Mouse (Mus musculus) neural tube, embryonic 12.5 days (tissue): Measurements from ENCODE around the gene Ethe1. TPM values are rescaled to one million over a fixed set of nuclear protein-coding genes. Genes with fewer than 3 reads are reported as not detected.

ENCODE experiments used
- ATAC-seq: fragments of 200-750 bp; cut with Nextera tagmentation; 2 replicates; pipeline ENCODE4 v1.8.0; 2017; ENCODE audit warnings: low read depth, mild to moderate bottlenecking, moderate TSS enrichment, moderate library complexity; ENCODE audit not compliant: low FRiP score
- H3K27ac ChIP-seq: fragments of 300-500 bp; sonication (generic); 2 replicates; pipeline ENCODE4 v1.5.1; 2016
- H3K27me3 ChIP-seq: fragments of 300-500 bp; sonication (generic); replicated peaks from 2 replicates; pipeline ENCODE4 v1.6.1; 2016; ENCODE audit warnings: mild to moderate bottlenecking
- H3K36me3 ChIP-seq: fragments of 300-500 bp; sonication (generic); 2 replicates; pipeline ENCODE4 v1.6.1; 2016; ENCODE audit warnings: mild to moderate bottlenecking
- H3K4me1 ChIP-seq: fragments of 300-500 bp; sonication (generic); 2 replicates; pipeline ENCODE4 v1.6.1; 2016
- H3K4me2 ChIP-seq: fragments of 300-500 bp; sonication (generic); replicated peaks from 2 replicates; pipeline ENCODE4 v1.6.1; 2016; ENCODE audit warnings: mild to moderate bottlenecking
- H3K4me3 ChIP-seq: fragments of 300-500 bp; sonication (generic); 2 replicates; pipeline ENCODE4 v1.5.1; 2016
- H3K9ac ChIP-seq: fragments of 300-500 bp; sonication (generic); 2 replicates; pipeline ENCODE4 v1.6.1; 2016; ENCODE audit warnings: mild to moderate bottlenecking
- H3K9me3 ChIP-seq: fragments of 300-500 bp; sonication (generic); 2 replicates; pipeline ENCODE4 v1.6.1; 2016; ENCODE audit warnings: mild to moderate bottlenecking
- WGBS: fragments of 180-500 bp; shearing (Covaris S2); methylation state at CpG from one replicate; pipeline ENCODE4 v1.1.7; 2016; 5-methylcytosine and 5-hydroxymethylcytosine counted together
- polyA plus RNA-seq: library from polyadenylated mRNA; unstranded; fragments of >200 nt; fragmentation: Nextera tagmentation; extraction: Ambion mirVana; gene quantifications from 2 replicates; pipeline ENCODE4 v1.2.1, GENCODE M21; 2016

Ethe1 gene
- polyA plus RNA-seq, 1 experiment from 2014 or later, result 18.7 TPM

DNA sequence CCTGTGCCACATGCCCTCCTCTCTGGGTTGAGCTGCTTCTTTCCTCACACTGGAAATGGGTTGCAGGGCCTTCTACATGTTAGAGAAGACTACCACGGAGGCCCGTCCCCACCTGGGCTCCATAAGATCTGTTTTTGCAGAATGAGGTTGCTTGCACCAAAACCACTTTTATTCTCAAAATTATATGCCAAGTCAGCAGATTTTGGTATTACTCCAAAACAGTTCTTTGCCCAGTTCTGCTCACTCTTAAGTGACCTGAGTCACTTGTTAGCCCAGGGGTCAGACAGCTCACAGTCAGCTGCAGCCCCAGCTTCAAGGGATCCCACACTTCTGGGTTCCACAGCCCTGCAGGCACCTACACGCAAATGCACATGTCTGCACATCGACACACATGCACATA is 25.9 kb upstream of the Ethe1 start:
- Histone ChIP-seq H3K9ac (no peak overlapping the region), H3K27me3 (no peaks in the 10 kb centered on the region), H3K4me3 (no peak overlapping the region), H3K36me3 (peaks cover 59% of the 10 kb centered on the region), H3K27ac (no peak overlapping the region), H3K4me1 (no peaks in the 10 kb centered on the region), H3K4me2 (no peak overlapping the region), H3K9me3 (no peaks in the 10 kb centered on the region)
- no peak for ATAC-seq
- 89% methylated on average over 4 of the region's 4 CpGs for WGBS

GRCm38 (mm10) chr7:24563191-24563836 is 24.0 kb upstream of the Ethe1 start:
- no peak overlapping the region for H3K27ac ChIP-seq
- no peaks in the 10 kb centered on the region for H3K4me1 ChIP-seq
- no peaks in the 10 kb centered on the region for H3K27me3 ChIP-seq
- H3K9me3 ChIP-seq, result no peaks in the 10 kb centered on the region
- no peak overlapping the region for H3K4me2 ChIP-seq
- no peak overlapping the region for H3K9ac ChIP-seq
- H3K4me3 ChIP-seq, result no peak overlapping the region
- ATAC-seq, result no peak
- H3K36me3 ChIP-seq, result peaks cover 75% of the 10 kb centered on the region
- WGBS, result 94% methylated on average over 8 of the region's 8 CpGs

GRCm38 (mm10) chr7:24563837-24564206 is 23.5 kb upstream of the Ethe1 start:
- Histone ChIP-seq H3K4me3 (no peak overlapping the region), H3K27me3 (no peaks in the 10 kb centered on the region), H3K4me1 (no peaks in the 10 kb centered on the region), H3K27ac (no peak overlapping the region), H3K4me2 (no peak overlapping the region), H3K9ac (no peak overlapping the region), H3K9me3 (no peaks in the 10 kb centered on the region), H3K36me3 (peaks cover 76% of the 10 kb centered on the region)
- WGBS, result 93% methylated on average over 4 of the region's 4 CpGs
- ATAC-seq, result no peak

GRCm38 (mm10) chr7:24564607-24565265 is 22.6 kb upstream of the Ethe1 start:
- Histone ChIP-seq H3K27ac (no peak overlapping the region), H3K4me3 (no peak overlapping the region), H3K4me1 (no peaks in the 10 kb centered on the region), H3K36me3 (peaks cover 74% of the 10 kb centered on the region), H3K4me2 (no peak overlapping the region), H3K9me3 (no peaks in the 10 kb centered on the region), H3K27me3 (no peaks in the 10 kb centered on the region), H3K9ac (no peak overlapping the region)
- no peak for ATAC-seq
- WGBS, result 64% methylated on average over 6 of the region's 6 CpGs

DNA sequence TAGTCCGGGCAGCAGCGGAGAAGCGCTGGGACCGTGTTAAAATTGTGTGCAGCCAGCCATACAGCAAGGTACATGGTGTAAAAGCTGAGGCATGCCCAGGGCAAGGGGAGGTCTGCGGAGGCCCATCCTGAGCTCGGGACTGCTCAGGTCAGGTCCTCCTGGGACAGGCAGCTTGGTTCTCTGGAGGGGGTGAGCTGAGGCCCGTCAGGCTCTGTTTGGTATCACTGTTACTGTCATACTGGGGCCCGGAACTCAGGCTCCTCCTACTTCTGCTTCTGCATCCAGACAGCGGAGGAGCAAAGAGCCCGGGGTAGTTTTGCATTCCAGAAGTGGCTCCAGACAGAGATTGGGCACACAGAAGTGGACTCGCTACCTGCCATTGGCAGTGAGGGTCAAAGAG is 21.7 kb upstream of the Ethe1 start:
- Histone ChIP-seq H3K36me3 (peaks cover 72% of the 10 kb centered on the region), H3K4me1 (no peaks in the 10 kb centered on the region), H3K9me3 (no peaks in the 10 kb centered on the region), H3K4me2 (no peak overlapping the region), H3K9ac (no peak overlapping the region), H3K4me3 (no peak overlapping the region), H3K27me3 (no peaks in the 10 kb centered on the region), H3K27ac (no peak overlapping the region)
- no peak for ATAC-seq
- WGBS, result 96% methylated on average over 11 of the region's 11 CpGs

DNA sequence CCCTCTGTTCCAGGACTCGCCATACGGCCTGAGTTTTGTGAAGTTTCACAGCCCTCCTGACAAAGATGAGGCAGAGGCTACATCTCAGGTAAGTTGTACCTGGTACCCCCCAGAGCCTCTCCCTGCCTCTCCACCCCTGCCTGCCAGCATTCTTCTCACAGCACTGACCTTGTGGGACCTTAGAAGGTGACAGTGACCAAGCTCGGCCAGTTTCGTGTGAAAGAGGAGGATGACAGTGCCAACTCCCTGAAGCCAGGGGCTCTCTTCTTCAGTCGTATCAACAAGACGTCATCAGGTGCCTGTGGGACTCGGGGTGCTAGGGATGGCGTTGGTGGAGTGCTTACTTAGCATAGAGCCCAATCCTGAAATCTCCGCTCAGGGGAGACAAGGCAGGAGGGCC is 21.1 kb upstream of the Ethe1 start:
- H3K4me2 ChIP-seq, result no peak overlapping the region
- H3K4me1 ChIP-seq, result no peaks in the 10 kb centered on the region
- H3K4me3 ChIP-seq, result no peak overlapping the region
- no peak overlapping the region for H3K27ac ChIP-seq
- ATAC-seq, result no peak
- peaks cover 72% of the 10 kb centered on the region for H3K36me3 ChIP-seq
- WGBS, result 94% methylated on average over 9 of the region's 9 CpGs
- H3K27me3 ChIP-seq, result no peaks in the 10 kb centered on the region
- no peaks in the 10 kb centered on the region for H3K9me3 ChIP-seq
- 0 out of 2 replicates have a peak overlapping the region, but pooled peaks have one; percentile 17 for H3K9ac ChIP-seq

DNA sequence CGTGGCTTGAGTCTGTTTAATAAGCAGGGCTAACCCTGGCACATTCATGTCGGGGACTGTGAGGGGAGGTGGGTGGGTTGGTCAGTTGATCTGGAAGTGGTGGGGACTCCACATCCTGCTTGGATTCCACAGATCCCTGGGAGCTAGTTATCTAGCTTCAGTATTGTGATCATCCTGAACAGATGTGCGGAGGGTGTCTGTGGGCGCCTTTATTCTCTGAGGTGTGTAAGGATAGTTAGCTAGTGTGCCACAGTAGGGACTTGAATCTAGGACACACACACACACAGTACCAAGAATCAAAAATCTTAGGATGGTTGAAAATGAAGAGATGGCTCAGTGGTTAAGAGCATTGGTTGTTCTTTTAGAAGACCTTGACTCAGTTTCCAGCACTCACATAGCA is 18.8 kb upstream of the Ethe1 start:
- no peak overlapping the region for H3K27ac ChIP-seq
- H3K36me3 ChIP-seq, result peaks cover 79% of the 10 kb centered on the region
- 92% methylated on average over 4 of the region's 4 CpGs for WGBS
- no peak overlapping the region for H3K4me2 ChIP-seq
- no peak for ATAC-seq
- no peaks in the 10 kb centered on the region for H3K4me1 ChIP-seq
- no peak overlapping the region for H3K9ac ChIP-seq
- H3K9me3 ChIP-seq, result no peaks in the 10 kb centered on the region
- H3K27me3 ChIP-seq, result no peaks in the 10 kb centered on the region
- no peak overlapping the region for H3K4me3 ChIP-seq

- no peak for ATAC-seq
- no peak overlapping the region for H3K4me3 ChIP-seq
- no peak overlapping the region for H3K27ac ChIP-seq
- peaks cover 68% of the 10 kb centered on the region for H3K36me3 ChIP-seq
- no peak overlapping the region for H3K9ac ChIP-seq
- H3K4me2 ChIP-seq, result no peak overlapping the region
- WGBS, result 85% methylated on average over 4 of the region's 4 CpGs
- H3K27me3 ChIP-seq, result no peaks in the 10 kb centered on the region
- H3K9me3 ChIP-seq, result no peaks in the 10 kb centered on the region
- H3K4me1 ChIP-seq, result no peaks in the 10 kb centered on the region
These were observed 16.3 kb upstream of the Ethe1 start for GRCm38 (mm10) chr7:24571071-24571470.

GRCm38 (mm10) chr7:24572455-24572854 is 14.9 kb upstream of the Ethe1 start:
- ATAC-seq, result 0 out of 2 replicates have a peak, but pooled peaks have one; percentile 6
- WGBS, result 61% methylated on average over 5 of the region's 5 CpGs
- H3K27ac ChIP-seq, result no peak overlapping the region
- no peaks in the 10 kb centered on the region for H3K9me3 ChIP-seq
- H3K4me3 ChIP-seq, result no peak overlapping the region
- H3K9ac ChIP-seq, result no peak overlapping the region
- H3K27me3 ChIP-seq, result no peaks in the 10 kb centered on the region
- H3K36me3 ChIP-seq, result peaks cover 54% of the 10 kb centered on the region
- no peak overlapping the region for H3K4me2 ChIP-seq
- H3K4me1 ChIP-seq, result no peaks in the 10 kb centered on the region

DNA sequence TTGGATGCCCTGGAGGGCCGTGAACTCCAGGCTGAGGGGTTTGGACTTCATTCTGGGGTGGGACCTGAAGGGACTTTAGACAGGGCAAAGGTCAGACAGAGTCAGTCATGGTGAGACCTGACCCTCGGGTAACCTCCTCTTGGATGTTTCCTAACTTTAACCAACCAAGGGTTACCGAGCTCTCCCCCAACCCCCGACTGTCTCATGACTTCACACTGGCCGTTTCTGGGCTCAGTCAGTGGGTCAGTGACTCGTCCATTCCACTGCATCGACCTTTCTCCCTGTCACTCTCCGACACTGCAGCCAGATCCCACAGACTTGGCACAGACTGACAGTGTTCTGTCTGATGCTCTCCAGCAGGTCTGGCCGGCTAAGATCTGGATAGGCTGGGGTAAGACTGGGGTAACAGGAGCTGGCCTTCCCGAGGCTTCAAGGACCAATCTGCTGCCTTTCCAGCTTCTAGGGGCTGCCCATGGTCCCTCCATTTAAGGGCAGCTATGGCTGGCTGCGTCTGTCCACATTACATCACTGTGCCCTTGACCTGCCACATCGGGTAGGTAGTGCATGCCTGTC is 13.0 kb upstream of the Ethe1 start:
- Histone ChIP-seq H3K4me1 (no peaks in the 10 kb centered on the region), H3K36me3 (peaks cover 36% of the 10 kb centered on the region), H3K9me3 (no peaks in the 10 kb centered on the region), H3K4me3 (no peak overlapping the region), H3K4me2 (no peak overlapping the region), H3K27me3 (no peaks in the 10 kb centered on the region), H3K27ac (no peak overlapping the region), H3K9ac (no peak overlapping the region)
- WGBS, result 64% methylated on average over 12 of the region's 12 CpGs
- ATAC-seq, result no peak

GRCm38 (mm10) chr7:24577811-24578210 is 9.5 kb upstream of the Ethe1 start:
- H3K27me3 ChIP-seq, result no peaks in the 10 kb centered on the region
- no peaks in the 10 kb centered on the region for H3K4me1 ChIP-seq
- 95% methylated on average over 10 of the region's 10 CpGs for whole genome bisulfite sequencing
- H3K9ac ChIP-seq, result no peak overlapping the region
- H3K4me2 ChIP-seq, result no peak overlapping the region
- H3K27ac ChIP-seq, result no peak overlapping the region
- no peaks in the 10 kb centered on the region for H3K9me3 ChIP-seq
- peaks cover 5% of the 10 kb centered on the region for H3K36me3 ChIP-seq
- ATAC-seq, result no peak
- no peak overlapping the region for H3K4me3 ChIP-seq

GRCm38 (mm10) chr7:24584876-24585275 is 2.5 kb upstream of the Ethe1 start:
- 86% methylated on average over 6 of the region's 6 CpGs for WGBS
- Histone ChIP-seq H3K9me3 (no peaks in the 10 kb centered on the region), H3K4me2 (no peak overlapping the region), H3K27me3 (peaks cover 29% of the 10 kb centered on the region), H3K9ac (no peak overlapping the region), H3K36me3 (no peaks in the 10 kb centered on the region), H3K27ac (no peak overlapping the region), H3K4me1 (0 out of 2 replicates have a peak, but pooled peaks cover 10% of the 10 kb centered on the region), H3K4me3 (no peak overlapping the region)
- no peak for ATAC-seq
